Mouse (Mus musculus) mouse embryonic stem cell (cell line): ENCODE measurements at regions not wholly inside any gene's neighbourhood (a gene's known extent, or its start where the extent isn't known, plus 50 kb on each side); places are given as distances from the start of the nearest gene placed in this dataset.

Experiments used
- in situ Hi-C, 2 experiments: fragments of 300-500 bp; cut with MboI; formaldehyde crosslinking; loops; 1 replicate in 1 of 2; 3 replicates in 1 of 2; pipeline ENCODE4 v1.14.3; 2019 to 2020; ENCODE audit warnings: low sequenced_read_pairs in 2 of 2, low pct_unique_long_range_greater_than_20kb in 1 of 2, mixed read lengths in 1 of 2; ENCODE audit not compliant: unreplicated experiment in 1 of 2

DNA sequence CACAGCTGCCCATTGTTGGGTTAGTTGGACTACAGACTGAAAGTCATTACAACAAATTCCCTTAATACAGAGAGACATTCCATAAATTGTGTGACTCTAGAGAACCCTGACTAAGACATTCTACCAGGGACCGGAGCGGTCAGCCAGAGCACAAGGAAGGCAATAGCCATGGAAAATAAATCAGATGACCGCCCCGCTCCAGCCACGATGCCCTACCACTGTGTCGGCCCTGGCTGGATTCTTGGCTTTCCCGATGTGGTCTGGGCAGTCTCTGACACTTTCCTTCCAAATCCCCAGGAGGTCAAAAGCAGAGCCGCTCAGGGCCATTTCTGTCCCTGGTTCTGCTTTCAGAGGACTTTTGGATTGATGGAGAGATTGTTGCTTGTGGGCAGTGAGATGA, 57.8 kb downstream of the Lsm3 start:
- in situ Hi-C loops = loop anchor here in 1 of 2 experiments (10.0 to 25.0 kb wide), 2 partner anchors 171 to 489 kb away; no protein-coding TSS in a partner anchor

DNA sequence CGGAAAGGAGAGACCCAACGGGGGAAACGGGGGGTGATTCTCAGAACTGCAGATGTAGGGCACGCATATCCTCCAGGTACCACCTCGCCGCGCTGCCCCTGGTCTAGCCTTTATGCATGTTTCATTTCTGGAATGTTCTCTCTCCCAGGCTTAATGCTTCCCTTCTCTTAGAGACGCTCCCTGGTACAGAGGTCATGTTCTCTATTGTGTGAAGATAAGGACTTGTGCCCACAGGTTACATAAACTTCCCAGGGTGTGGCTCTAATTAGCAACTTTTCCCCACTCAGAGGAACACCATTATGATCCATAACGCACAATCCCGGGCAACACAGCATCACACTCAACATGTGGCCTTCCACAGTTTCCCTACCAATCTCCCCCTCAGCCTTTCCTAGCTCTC, 58.7 kb downstream of the Lsm3 start:
- in situ Hi-C loops = loop anchor here in 1 of 2 experiments (10.0 to 25.0 kb wide), 2 partner anchors 170 to 488 kb away; no protein-coding TSS in a partner anchor

DNA sequence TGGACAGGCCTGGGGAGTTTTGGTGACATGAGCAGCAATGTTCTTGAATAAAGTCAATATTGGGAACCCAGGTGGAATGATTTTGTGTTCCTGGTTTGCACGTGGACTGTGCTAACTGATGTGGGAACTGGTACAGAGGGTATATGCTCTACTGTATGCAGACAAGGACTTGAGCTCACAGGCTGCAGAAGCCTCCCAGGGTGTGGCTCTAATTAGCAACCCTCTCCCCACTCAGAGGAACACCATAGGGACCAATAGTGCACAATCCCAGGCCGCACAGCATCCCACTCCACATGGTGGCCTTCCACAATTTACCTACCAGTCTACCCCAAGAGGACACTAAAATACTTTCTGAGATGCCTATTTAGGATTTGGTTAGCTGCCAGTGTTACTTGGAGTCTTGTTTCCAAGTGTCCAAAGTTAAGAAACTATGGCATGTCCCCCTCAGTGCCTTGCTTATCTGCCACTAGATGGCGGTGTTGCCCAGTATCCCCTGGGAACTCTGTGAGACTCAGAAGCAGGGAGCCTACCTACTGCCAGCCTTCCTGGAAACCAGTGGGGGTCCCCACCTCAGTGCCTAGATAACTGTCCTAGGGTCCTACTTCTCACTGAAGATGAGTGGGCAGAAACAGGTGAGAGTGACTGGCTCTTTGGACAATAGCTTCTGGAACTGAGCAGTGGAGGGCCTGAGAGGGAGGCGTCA, 60.1 kb downstream of the Lsm3 start:
- in situ Hi-C loops = loop anchor here in 1 of 2 experiments (10.0 kb wide), 1 partner anchor 169 kb away; no protein-coding TSS in a partner anchor

DNA sequence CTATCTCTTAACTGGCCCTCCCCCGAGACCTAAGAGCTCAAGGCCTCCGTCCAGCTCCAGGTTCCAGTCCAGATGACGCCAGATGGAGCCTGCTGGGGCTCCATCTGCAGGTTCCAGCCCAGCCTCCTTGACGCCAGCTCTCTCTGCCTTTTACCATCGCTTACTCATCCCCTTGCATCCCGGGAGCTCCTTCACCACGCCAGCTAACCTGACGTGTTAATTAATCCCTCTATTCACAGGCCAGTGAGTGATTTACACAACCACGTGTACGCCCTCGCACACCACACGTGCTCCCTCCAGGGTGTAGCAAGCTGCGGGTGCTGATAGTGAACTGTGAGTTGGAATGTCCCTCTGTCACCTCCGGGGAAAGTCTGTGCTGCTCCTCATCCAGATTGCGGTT, 61.2 kb downstream of the Lsm3 start:
- in situ Hi-C loops = loop anchor here in 1 of 2 experiments (10.0 kb wide), 1 partner anchor 168 kb away; no protein-coding TSS in a partner anchor

DNA sequence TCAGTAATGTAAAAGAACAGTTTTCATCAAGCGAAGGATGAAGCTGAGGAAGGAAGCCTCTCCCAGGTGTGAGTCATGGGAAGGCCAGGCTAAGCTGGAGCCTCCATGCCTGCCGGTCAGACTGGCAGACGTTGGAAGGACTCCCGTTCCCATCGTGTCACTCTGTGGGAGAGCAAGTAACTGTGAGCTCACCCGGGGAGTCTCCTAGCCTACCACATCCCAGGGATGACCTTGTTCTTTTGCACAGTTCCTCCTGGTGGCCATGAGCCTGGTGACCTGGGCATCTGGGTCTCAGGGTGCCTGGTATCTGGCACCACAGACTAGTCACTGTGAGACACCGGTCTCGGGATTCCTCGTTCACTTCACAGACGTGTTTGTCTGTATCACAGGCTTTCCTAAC, 63.9 kb downstream of the Lsm3 start:
- in situ Hi-C loops = loop anchor here in 1 of 2 experiments (10.0 kb wide), 1 partner anchor 165 kb away; no protein-coding TSS in a partner anchor

DNA sequence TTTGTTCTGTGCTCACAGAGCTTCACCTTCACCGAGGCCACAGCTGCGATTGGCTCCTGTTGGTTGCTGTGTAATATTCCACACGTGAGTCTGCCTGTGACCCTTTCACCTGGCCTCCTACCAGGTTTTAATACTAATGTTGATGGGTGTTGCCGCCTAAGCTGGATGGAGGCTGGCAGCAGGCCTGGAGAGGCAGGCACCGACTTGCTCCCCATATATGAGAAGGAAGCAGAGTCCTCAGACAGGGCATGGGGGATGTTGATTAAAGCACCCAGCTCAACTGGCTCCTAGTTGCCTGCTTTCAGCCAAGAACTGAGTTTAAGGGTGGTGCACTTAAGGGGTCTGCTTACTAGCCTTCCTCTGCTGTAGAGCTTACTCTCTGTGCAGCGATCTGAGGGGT, 64.9 kb downstream of the Lsm3 start:
- in situ Hi-C loops = no loop called here

DNA sequence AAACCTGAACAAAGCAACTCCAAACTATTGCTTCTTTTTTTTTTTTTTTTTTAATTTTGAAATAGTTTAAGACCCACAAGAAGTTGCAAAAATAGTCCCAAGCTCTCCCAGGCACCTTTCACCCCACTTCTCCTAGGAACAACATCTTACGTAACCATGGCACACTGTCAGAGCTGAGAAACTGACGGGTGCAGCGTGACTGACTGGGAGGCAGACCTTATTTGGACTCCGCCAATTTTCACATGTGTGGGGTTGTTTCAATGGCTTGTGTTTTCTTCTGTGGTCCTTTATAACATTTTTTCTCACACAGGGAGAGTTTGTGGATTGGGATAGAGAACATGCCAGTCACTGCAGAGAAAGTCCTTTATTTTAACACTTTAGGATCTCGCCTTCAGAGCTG, 66.6 kb downstream of the Lsm3 start:
- in situ Hi-C loops = no loop called here

DNA sequence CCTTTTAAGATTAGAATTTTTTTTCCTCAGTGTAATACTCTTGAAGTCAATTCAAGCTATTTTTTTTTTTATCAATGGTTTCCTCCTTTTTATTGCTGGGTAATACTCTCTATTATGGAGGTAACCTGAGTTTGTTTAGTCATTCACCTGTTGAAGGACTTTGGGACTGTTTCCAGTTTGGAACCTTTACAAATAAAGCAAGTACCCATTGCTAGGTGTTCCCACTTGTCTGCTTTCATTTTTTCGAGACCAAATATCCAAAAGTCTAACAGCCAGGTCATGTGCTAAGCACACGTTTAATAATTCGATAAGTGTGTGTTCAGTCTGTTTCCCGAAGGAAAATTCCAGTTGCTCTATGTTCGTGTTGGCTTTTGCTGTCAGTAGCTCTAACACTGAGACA, 67.6 kb downstream of the Lsm3 start:
- in situ Hi-C loops = no loop called here

DNA sequence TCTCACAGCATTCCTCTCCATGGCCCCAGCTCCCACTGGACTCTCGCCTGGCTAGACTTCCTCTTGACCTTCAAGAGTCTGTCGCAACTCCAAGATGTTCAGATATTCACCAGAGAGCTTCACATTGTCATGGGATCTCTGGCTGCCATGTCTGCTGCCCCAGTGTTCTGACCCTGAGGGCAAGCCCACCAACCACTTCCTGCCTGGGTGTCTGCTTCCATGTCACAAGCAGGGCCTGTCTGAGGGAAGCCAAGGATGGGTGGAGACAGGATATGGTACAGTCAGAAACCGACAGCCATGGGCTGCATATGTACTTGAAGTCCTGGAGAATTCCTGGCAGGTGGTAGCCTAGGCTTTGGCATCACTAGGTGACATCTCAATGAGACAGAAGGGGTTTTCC, 69.8 kb downstream of the Lsm3 start:
- in situ Hi-C loops = no loop called here

DNA sequence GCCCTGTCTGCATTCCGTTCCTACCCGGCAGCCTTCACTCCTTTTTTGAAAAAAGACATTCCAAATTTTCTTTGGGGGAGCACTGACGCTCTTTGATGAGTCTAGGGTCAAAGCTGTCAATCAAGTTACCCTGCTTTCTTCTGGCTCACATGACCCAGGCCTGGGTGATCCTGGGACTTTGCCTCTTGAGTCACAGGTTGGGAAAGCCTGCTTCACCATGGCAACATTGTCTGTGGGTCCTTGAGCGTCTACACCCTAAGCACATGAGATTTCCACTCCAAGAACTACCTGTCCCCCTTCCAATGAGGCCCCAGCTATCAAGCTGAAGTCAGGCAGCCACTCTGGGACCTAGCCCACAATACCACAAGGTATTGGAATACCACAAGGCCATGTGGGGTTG, 73.5 kb downstream of the Lsm3 start:
- in situ Hi-C loops = no loop called here

DNA sequence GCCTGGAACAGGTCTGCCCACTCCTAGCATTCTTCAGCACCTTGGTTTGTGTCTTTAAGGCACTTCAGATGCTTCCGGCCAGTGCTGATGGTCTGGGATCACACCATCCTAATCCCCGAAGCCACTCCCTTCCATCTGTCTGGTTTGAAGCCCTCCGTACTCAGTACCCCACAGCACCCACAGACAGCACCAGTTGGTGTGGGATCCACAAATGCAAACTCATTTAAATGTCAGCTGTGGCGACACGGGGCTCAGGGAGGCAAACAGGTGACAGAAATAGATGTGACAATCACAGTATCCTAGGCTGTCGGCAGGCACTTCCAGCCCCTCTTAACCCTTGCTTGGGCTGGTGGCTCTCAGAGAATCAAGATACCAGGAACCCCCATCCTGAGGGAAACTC, 74.7 kb downstream of the Lsm3 start:
- in situ Hi-C loops = no loop called here

DNA sequence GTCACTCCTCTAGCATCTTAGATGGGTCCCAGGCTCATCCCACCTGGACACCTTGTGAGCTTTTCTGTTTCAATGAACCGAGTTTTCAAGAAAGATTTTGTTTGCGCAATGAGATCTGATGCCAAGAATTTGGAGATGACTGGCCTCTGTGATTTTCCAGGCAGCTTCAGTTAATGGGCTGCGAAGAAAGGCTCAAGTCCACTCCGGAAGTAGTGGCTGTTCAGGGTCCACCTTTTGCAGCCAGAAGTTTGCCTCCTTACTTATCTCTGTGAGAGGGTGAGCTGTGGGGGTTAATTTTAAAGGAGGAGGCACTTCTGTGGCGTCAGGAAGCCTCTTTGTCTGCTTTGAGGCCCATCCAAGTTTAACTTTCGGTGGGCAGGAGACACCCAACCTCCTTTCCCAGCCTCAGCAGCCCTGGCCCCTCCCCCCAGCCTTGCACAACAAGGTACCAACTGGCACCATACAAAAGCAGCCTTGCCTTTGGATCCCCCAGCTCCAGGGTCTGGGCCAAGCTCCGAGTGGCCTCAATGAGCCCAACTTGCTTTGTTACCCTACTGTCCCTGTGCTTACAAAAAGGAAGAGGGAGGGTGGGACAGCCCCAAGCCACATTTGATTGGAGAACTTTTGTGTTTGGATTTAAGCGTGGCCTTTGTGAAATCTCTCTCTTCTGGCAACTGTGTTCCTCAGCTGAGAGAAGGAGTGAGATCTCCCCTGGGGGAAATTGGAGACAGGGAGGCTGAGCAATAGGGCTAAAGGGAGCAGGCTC, 75.3 kb downstream of the Lsm3 start:
- in situ Hi-C loops = no loop called here

DNA sequence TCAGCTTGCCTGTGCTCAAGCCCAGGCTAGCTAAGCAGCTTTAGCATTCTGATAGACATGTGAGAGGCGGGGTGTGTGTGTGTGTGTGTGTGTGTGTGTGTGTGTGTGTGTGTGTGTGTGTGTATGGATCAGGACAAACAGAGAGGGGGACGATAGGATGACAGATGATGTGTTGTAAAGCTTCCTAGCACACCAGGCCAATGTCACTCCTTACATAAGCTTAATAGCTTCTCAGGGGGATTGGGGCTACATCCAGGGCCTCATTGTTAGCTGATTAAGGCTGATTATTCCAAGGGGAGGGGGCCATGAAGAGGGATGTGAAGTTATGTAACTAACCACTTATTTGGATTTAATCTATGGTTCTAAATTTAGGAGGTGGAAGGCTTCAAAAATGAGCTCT, 76.9 kb downstream of the Lsm3 start:
- in situ Hi-C loops = no loop called here

DNA sequence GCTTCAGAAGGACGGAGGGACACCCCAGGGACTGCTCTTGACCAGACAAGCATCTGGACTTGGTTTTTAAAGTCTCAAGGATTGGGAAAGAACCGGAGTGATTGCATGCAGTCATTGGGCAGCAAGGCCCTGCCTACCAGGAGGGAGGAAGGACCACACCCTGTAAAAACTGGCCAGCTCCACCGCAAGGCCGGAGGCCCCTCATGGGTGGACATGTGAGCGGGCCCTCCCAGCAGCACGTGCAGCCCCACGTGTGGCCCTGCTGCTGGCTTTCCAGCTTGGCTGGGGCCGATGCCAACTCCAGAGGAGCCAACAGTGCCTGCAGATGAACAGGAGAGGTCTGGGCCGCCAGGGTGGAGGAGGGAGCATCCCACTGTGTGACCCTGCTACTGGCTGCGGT, 83.2 kb downstream of the Lsm3 start:
- in situ Hi-C loops = no loop called here

DNA sequence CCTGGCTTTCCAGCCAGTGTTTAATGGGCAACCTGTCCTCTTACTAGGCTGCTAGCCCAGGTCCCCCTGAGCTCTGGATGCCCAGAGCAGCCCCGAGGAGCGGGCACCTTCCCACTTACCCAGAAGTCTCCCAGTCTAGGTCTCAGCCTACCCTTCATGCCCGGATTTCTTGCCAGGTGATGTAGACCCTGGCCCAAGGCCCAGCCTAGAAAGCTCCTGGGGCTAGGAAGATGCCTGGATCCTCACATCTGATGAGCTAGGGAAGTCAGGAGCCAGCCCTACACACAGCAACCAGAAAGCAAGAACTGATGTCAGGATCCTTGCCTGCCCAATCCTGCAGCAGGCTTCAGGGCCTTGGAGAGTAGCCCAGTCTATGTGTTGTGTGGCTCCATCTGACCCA, 83.7 kb upstream of the Slc6a6 start:
- in situ Hi-C loops = no loop called here

DNA sequence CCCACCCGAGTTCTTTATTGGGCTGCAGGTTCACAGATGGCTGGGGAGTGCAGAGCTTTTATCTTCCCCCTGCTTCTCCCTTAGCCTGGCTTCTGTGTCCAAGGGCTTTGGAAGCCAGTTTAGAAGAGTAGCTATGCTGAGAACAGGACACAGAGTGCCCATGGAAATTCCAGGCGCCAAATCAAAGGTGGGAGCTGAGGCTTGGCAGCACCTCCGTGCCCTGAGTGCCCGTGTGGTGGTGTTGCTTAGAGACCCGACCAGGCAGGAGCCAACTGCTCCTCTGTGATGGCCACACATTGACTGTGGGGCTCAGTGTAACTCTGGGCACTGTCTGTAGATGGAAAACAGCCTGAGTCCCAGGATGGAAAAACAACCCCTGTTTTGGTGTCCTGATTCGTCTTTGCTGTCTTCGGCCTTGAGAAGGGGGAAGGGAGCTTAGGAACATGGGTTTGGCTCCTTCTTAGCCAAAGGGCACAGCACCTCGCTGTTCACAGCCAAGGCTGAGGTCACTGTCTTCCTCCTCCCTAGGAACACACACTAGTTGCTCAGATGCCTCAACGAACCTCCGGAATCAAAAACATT, 77.1 kb upstream of the Slc6a6 start:
- in situ Hi-C loops = no loop called here

DNA sequence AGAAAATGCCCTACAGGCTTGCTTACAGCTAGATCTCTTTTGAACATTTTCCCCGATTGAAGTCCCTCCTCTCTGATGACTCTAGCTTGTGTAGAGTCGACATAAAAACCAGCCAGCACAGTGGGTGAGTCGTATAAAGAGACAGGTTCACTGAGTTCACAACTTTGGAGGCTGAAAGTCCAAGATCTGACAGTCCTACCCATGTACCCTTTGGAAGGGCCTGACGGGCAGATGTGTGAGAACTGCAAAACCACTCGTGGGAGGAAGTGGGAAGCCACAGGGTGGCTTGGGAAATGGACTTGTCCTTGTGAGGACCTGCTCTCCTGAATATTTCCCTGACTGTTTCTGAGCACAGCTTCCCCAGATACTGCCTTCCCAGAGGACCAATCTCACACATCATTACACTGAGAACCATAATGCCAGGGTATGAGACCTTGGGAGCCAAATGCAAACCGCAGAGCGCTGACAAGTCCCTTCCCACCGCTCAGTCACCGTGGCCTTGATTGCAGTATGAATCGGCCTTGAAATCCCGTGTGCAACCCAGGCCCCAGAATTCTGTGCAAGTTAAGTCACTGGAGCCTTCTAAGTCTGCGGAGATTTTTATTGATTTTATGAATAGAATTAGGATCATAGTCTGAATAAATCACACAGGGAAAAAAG, 76.1 kb upstream of the Slc6a6 start:
- in situ Hi-C loops = no loop called here

DNA sequence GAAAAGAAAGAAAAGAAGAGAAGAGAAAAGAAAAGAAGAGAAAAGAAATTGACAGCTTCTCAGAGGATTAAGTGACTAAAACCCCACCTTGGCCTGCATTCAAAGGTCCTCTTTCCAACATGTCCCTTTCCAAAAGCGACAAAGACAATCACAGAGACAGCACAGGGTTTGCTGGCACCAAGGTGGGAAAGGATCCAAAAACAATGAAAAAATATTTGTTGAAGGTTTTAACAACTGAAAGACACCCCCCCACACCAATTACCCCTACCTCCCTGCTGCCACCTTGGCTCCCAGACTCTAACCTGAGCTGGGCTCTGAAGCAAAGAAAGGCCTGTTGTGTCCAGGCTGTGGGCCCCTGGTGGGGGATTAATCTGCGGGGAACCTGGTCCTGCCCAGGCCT, 74.2 kb upstream of the Slc6a6 start:
- in situ Hi-C loops = no loop called here

DNA sequence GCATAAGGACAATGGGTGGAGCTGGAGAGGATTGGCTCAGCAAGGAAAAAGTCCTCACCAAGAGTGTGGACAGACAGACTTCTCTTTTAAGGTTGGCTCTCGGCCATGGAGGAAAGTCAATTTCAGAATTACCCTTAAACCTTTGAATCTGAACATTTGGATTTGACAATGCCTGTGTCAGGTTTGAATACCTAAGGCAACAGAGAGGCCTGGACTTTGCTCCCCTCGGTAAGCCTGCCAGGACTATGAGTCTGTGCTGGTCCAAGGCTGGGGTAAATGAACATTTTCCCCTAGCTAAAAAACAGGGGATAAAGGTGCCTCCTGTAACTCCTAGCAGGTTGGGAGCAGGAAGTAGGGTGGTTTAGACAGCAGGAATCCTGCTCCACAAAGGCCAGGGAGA, 68.8 kb upstream of the Slc6a6 start:
- in situ Hi-C loops = no loop called here
